Mouse (Mus musculus): Measurements from ENCODE around the gene Znrf4. TPM values are rescaled to one million over a fixed set of nuclear protein-coding genes. Genes with fewer than 3 reads are reported as not detected.

Gene Znrf4
- polyA plus RNA-seq, 1 experiment from 2014 or later, result not detected

GRCm38 (mm10) chr17:56515690-56516410, 3.6 kb upstream of the Znrf4 start:
- no peak overlapping the region for H3K9ac ChIP-seq
- H3K36me3 ChIP-seq (replicated peaks), result no peaks in the 10 kb centered on the region
- 10% methylated on average over 13 of the region's 13 CpGs for WGBS
- H3K4me2 ChIP-seq, result 0 out of 2 replicates have a peak overlapping the region, but pooled peaks have one; percentile 17
- H3K4me3 ChIP-seq, result no peak overlapping the region
- H3K27me3 ChIP-seq (replicated peaks), result peaks cover 19% of the 10 kb centered on the region
- H3K4me1 ChIP-seq, result peaks cover 19% of the 10 kb centered on the region
- peak; percentile 70 for ATAC-seq (replicated peaks)
- peak overlapping the region; percentile 47 for H3K27ac ChIP-seq
- H3K9me3 ChIP-seq, result no peaks in the 10 kb centered on the region

DNA sequence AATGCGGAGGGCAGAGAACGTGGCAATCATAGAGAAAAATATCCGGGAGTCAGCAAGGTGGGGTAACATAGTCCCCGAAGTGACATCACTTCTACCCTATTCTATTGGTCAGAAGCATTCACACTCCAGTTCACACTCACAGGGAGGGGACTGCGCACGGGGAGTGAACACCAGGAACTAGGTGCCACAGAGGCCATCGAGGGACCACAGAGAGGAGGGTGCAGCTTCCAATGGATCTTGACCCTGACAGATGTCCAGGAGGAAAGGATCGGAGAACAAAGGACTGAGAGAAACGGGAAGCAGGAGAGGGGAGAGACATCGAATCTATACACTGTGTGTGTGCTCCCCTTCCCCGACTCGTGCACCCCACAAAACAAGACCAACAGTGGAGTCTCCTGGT, 2.7 kb upstream of the Znrf4 start:
- 49% methylated on average over 12 of the region's 12 CpGs for WGBS
- no peak overlapping the region for H3K4me2 ChIP-seq
- no peak overlapping the region for H3K27ac ChIP-seq
- peaks cover 28% of the 10 kb centered on the region for H3K4me1 ChIP-seq
- no peak overlapping the region for H3K9ac ChIP-seq
- H3K27me3 ChIP-seq (replicated peaks), result peaks cover 28% of the 10 kb centered on the region
- no peak overlapping the region for H3K4me3 ChIP-seq
- H3K36me3 ChIP-seq (replicated peaks), result no peaks in the 10 kb centered on the region
- H3K9me3 ChIP-seq, result no peaks in the 10 kb centered on the region
- ATAC-seq (replicated peaks), result no peak

DNA sequence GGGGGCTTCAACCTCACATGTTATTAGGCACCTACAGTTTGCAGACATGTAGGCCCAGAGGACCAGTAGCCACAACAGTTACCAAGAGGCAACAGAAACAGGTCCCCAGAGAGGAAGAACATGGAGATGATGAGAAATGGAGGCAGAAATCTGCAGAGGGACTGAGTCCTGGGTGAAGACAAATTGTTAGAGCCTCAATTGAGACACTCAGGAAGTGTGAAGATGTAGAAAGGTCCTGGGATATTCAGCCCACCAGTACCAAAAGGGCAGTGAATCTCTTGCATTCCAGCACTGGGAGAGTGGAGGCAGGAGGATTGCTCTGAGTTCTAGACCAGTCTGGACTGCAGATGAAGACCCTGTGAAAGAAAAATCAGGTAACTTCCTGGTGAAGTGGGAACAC, 2.1 kb upstream of the Znrf4 start:
- Histone ChIP-seq H3K4me2 (no peak overlapping the region), H3K4me1 (peaks cover 29% of the 10 kb centered on the region), H3K36me3 (replicated peaks) (no peaks in the 10 kb centered on the region), H3K27ac (no peak overlapping the region), H3K9ac (no peak overlapping the region), H3K4me3 (no peak overlapping the region), H3K9me3 (no peaks in the 10 kb centered on the region), H3K27me3 (replicated peaks) (peaks cover 28% of the 10 kb centered on the region)
- no peak for ATAC-seq (replicated peaks)

GRCm38 (mm10) chr17:56511707-56512090, 532 bp downstream of the Znrf4 start:
- no peaks in the 10 kb centered on the region for H3K9me3 ChIP-seq
- H3K4me3 ChIP-seq, result peak overlapping the region; percentile 27
- no peak overlapping the region for H3K27ac ChIP-seq
- no peak overlapping the region for H3K9ac ChIP-seq
- ATAC-seq (replicated peaks), result no peak
- WGBS, result 22% methylated on average over 29 of the region's 29 CpGs
- peaks cover 28% of the 10 kb centered on the region for H3K27me3 ChIP-seq (replicated peaks)
- H3K4me1 ChIP-seq, result peaks cover 39% of the 10 kb centered on the region
- H3K36me3 ChIP-seq (replicated peaks), result no peaks in the 10 kb centered on the region
- H3K4me2 ChIP-seq, result peak overlapping the region; percentile 46

DNA sequence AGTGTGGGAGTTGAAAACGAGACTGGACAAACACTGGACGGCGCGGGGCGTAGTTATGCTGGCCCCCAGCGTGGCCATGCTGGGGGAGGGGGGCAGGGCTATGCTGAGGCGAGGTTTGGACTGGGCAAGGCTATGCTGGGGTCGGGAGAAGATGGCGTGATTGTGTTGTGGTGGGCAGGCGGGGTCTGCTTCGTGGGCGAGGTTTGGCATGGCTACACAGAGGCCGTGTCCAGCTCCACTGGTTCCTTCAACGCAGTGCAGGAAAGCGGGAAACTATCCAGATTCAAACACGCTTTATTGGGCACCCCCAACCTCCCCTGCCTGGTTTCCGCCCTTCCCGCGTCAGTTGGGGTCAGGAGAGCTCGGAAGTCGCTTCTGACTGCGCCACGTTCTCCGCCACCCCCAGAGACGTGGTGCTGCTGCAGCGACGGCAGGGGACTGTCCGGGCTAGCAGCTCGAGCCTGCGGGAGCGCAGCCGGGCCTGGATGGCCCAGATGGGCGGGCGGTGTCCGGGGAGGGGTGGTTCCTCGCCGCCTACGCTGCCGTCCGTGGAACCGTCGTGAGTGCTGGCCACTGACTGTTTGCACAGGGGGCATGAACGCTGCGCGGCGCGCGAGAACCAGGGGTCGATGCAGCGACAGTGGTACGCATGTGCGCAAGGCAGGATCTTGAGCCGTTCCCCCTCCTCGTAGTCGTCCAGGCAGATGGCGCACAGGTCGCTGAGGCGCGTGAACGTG, 1.1 kb downstream of the Znrf4 start:
- WGBS, result 8% methylated on average over 60 of the region's 60 CpGs
- Histone ChIP-seq H3K27me3 (replicated peaks) (peaks cover 28% of the 10 kb centered on the region), H3K9ac (no peak overlapping the region)

DNA sequence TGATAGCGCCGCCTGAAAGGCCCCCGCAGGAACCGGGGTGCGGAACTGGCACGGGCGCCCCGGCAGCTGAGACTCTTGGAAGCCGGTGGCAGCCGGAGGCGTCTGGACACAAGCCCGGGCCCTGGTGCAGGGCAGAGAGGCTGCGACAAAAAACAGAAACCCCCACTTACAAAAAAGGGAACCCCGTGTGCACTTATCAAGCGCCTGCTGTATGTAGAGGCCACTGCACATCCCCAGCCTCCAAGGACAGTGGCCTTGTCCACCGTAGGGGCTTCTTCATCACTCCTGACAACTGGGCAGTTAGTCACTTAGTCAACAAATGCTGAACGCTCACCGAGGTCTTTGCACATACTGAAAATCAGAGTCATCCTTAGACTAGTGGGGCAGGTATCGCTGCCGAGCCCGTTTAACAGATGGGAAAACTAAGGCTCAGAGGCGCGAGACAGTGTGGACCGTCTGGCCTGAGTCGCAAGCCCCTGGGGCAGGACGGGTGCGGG, 1.7 kb downstream of the Znrf4 start:
- ATAC-seq (replicated peaks), result no peak
- Histone ChIP-seq H3K9ac (no peak overlapping the region), H3K27me3 (replicated peaks) (peaks cover 28% of the 10 kb centered on the region), H3K36me3 (replicated peaks) (no peaks in the 10 kb centered on the region), H3K4me2 (no peak overlapping the region), H3K27ac (peak overlapping the region; percentile 28; the same call in 1 of the 2 replicates), H3K4me3 (no peak overlapping the region), H3K9me3 (no peaks in the 10 kb centered on the region), H3K4me1 (peaks cover 36% of the 10 kb centered on the region)
- 26% methylated on average over 27 of the region's 27 CpGs for WGBS

More for the DNA sequence above, 1.1 kb downstream of the Znrf4 start:
- no peaks in the 10 kb centered on the region for H3K9me3 ChIP-seq
- peak overlapping the region; percentile 27 for H3K4me3 ChIP-seq
- H3K27ac ChIP-seq, result no peak overlapping the region
- peak overlapping the region; percentile 46 for H3K4me2 ChIP-seq
- ATAC-seq (replicated peaks), result no peak
- no peaks in the 10 kb centered on the region for H3K36me3 ChIP-seq (replicated peaks)
- peaks cover 43% of the 10 kb centered on the region for H3K4me1 ChIP-seq

DNA sequence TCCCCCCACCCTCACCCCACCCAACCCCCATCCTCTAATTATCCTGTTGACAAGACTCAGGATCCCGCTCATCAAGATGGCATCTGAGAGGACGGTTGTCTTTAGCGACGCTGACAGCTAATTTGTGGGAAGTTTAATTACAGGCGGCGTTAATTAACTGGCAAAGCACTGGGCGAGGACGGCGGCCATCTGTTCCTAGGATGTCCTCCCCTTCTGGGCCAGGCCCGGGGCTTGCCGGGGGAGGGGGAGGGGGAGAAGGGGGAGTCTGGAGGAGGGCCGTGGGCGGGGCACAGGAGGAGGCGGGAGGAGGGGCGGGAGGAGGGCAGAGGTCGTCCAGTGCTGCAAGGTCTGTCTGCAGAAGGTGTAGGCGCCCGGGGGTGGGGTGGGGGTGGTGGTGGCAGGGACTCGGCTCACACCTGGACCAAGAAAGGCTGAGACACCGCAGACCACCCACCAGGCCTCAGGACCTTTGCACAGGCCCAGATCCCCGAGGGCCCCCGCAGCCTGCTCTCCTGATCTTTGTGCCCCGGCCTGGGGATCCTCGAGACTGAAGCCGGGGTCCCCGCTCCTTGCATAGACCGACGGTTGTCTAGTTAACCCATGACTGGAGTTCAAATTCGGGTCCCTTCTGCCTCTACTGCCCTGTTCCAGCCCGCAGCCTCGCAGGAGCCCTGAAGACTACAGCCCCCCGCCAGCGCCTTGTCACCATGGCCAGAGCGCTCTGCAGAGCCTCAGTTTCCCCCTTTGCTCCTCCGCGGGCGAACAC, 2.3 kb downstream of the Znrf4 start:
- Histone ChIP-seq H3K4me3 (no peak overlapping the region), H3K4me2 (no peak overlapping the region), H3K27me3 (replicated peaks) (peaks cover 28% of the 10 kb centered on the region), H3K4me1 (peaks cover 33% of the 10 kb centered on the region), H3K36me3 (replicated peaks) (no peaks in the 10 kb centered on the region), H3K9ac (no peak overlapping the region), H3K27ac (peak overlapping the region; percentile 53), H3K9me3 (no peaks in the 10 kb centered on the region)
- no peak for ATAC-seq (replicated peaks)
- WGBS, result 5% methylated on average over 30 of the region's 37 CpGs

- H3K27me3 ChIP-seq (replicated peaks), result peaks cover 28% of the 10 kb centered on the region
- no peaks in the 10 kb centered on the region for H3K9me3 ChIP-seq
- H3K9ac ChIP-seq, result no peak overlapping the region
- H3K4me2 ChIP-seq, result no peak overlapping the region
- peaks cover 33% of the 10 kb centered on the region for H3K4me1 ChIP-seq
- 31% methylated on average over 10 of the region's 10 CpGs for WGBS
- ATAC-seq (replicated peaks), result no peak
- no peaks in the 10 kb centered on the region for H3K36me3 ChIP-seq (replicated peaks)
- H3K27ac ChIP-seq, result peak overlapping the region; percentile 53; the same call in 1 of the 2 replicates
- H3K4me3 ChIP-seq, result no peak overlapping the region
Measured at GRCm38 (mm10) chr17:56509021-56509640, 3.1 kb downstream of the Znrf4 start.

- Histone ChIP-seq H3K4me1 (peaks cover 33% of the 10 kb centered on the region), H3K9me3 (no peaks in the 10 kb centered on the region), H3K4me2 (peak overlapping the region; percentile 92), H3K36me3 (replicated peaks) (no peaks in the 10 kb centered on the region), H3K4me3 (peak overlapping the region; percentile 58), H3K9ac (peak overlapping the region; percentile 88), H3K27ac (peak overlapping the region; percentile 96), H3K27me3 (replicated peaks) (peaks cover 24% of the 10 kb centered on the region)
- peak; percentile 96 for ATAC-seq (replicated peaks)
- under 1% methylated on average over 42 of the region's 42 CpGs for WGBS
Measured at GRCm38 (mm10) chr17:56507161-56508068, 4.8 kb downstream of the Znrf4 start.

GRCm38 (mm10) chr17:56506417-56507065, 5.7 kb downstream of the Znrf4 start:
- peaks cover 34% of the 10 kb centered on the region for H3K4me1 ChIP-seq
- ATAC-seq (replicated peaks), result no peak

DNA sequence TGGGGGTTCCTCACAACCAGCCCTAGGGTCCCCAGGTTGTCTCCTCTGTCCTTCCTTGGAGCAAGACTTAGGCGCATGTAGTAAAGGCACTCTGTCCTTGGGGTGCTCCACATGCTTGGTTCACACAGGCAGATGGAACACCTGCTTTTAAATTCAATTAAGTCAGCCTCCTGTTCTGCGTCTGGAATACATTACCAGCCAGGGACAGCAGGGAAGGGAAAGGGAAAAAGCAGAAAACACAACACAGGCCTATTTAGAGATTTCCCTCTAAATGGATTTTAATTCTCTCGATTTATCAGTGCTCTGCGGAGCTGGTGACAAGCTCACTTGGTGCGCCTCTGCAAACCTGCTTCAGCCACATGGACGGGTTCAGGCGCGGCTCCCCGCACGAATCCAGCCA, 6.8 kb downstream of the Znrf4 start:
- Histone ChIP-seq H3K9ac (no peak overlapping the region), H3K36me3 (replicated peaks) (no peaks in the 10 kb centered on the region), H3K4me1 (peaks cover 23% of the 10 kb centered on the region), H3K27me3 (replicated peaks) (peaks cover 5% of the 10 kb centered on the region), H3K27ac (no peak overlapping the region), H3K9me3 (no peaks in the 10 kb centered on the region), H3K4me3 (no peak overlapping the region), H3K4me2 (no peak overlapping the region)
- 79% methylated on average over 10 of the region's 10 CpGs for WGBS
- ATAC-seq (replicated peaks), result no peak

More at GRCm38 (mm10) chr17:56506417-56507065, 5.7 kb downstream of the Znrf4 start:
- 59% methylated on average over 15 of the region's 15 CpGs for WGBS
- no peaks in the 10 kb centered on the region for H3K9me3 ChIP-seq
- H3K27me3 ChIP-seq (replicated peaks), result peaks cover 16% of the 10 kb centered on the region
- H3K4me2 ChIP-seq, result peak overlapping the region; percentile 92
- H3K9ac ChIP-seq, result peak overlapping the region; percentile 88
- H3K27ac ChIP-seq, result peak overlapping the region; percentile 96
- H3K4me3 ChIP-seq, result peak overlapping the region; percentile 58
- no peaks in the 10 kb centered on the region for H3K36me3 ChIP-seq (replicated peaks)

Data from midbrain, embryonic 15.5 days (tissue).